Mouse (Mus musculus): ENCODE results near the gene Rtf2.

The Rtf2 gene

GRCm38 (mm10) chr2:172441176-172441575 is 820 bp downstream of the Rtf2 start:
- DNase-seq: no peak

GRCm38 (mm10) chr2:172445617-172446016 is 5.3 kb downstream of the Rtf2 start:
- no peak for DNase-seq

- peak in 1 of 2 experiments; percentile 41 for DNase-seq
Measured at GRCm38 (mm10) chr2:172447317-172447716, 7.0 kb downstream of the Rtf2 start.

GRCm38 (mm10) chr2:172448329-172448728 is 8.0 kb downstream of the Rtf2 start:
- no peak for DNase-seq

GRCm38 (mm10) chr2:172450640-172451039 is 10.3 kb downstream of the Rtf2 start:
- no peak for DNase-seq

DNA sequence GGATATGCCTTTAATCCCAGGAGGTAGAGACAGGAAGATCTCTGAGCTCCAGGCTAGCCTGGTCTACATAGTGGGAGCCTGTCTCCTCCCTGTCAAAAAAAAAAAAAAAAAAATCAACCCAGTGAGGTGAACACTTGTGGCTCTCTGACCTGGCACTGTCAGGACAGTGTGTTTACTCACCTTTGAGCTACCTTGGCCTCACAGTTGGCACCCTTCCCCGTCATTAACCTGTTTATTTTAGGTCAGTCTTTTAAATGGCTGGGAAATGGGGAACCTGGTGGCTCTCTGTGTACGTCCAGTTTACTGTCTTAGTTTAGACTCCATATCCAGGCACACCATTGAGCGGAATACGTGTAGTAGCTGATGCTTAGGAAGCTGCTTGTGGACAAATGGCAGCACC is 11.7 kb downstream of the Rtf2 start:
- DNase-seq: no peak

DNA sequence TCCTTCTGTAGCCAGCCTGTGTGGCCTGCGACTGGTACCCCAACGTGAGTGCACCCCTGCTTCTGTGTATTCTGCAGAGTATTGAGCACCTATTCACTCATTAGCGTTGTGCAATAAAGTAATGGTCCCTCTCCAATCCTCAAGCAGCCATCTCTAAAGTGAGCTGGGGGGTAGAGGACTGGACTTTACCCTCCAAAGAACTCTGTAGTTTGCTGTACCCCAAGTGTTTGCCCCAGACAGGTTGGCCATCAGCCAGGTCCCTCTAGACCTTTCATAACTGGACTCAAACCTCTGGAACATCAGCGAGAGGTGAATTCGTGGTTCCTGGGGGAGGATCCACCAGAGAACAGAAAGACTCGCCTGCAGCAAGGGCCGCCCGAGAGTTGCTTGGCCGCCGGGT is 12.1 kb downstream of the Rtf2 start:
- DNase-seq: no peak

GRCm38 (mm10) chr2:172458496-172458895 is 18.1 kb downstream of the Rtf2 start, which contains the start of gene Gcnt7:
Gcnt7 (minus strand) TSS chr2:172458596.
- no peak for DNase-seq

DNA sequence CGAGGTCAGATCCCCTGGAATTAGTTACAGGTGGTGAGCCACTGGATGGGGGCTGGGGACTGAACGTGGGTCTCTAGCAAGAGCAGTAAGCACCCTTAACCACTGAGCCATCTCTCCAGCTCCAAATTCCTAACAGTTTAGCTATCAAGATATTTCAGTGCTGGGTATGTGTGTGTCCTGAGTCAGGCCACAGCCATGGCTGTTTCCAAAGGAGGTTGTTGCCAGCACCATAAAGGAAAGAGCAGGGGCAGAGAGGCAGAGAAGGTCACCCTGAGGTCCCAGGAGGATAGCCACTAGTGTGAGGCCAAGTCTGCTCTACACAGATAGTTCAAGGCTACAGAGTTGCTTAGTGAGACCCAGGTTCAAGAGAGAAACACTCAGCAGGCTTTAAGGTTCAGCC is 20.3 kb downstream of the Rtf2 start:
- DNase-seq: no peak

GRCm38 (mm10) chr2:172462813-172463212 is 22.5 kb downstream of the Rtf2 start:
- no peak for DNase-seq

GRCm38 (mm10) chr2:172466427-172467132 is 26.2 kb downstream of the Rtf2 start:
- DNase-seq: no peak

DNA sequence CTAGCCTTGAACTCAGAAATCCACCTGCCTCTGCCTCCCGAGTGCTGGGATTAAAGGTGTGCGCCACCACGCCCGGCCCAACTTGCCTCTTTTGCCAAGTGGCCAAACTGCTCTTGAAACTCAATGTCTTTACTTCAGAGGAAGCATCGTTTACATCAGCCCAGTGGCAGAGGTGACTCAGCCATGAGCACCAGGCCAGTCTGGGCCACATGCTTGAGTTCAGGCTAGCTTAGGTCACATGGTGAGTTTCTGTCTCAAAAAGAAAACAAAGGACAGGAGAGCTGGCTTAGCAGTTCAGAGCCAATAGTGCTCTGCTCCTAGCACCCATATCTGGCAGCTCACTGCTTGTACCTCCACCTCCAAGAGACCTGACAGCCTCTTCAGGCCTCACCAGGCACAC is 26.9 kb downstream of the Rtf2 start:
- DNase-seq: no peak

DNA sequence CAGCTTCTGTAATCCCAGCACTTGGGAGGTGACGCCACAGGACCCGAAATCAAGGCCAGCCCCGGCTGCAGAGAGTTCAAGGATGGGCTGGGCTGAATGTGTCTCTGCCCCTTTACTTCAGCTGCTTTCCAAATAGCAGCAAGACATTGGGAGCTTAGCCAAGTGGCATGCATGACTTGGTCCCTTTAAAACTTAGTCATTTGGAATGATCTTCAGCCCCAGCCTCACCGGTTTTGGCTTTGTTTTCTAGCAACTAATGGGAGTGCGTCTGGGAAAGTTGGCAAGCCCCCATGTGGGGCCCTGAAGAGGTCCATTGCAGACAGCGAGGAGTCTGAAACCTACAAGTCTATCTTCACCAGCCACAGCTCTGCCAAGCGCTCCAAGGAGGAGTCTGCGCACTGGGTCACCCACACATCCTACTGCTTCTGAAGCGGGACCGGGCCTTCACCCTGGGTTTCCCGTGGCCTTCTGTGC is 28.0 kb downstream of the Rtf2 start:
- peak; percentile 92 to 94 for DNase-seq

DNA sequence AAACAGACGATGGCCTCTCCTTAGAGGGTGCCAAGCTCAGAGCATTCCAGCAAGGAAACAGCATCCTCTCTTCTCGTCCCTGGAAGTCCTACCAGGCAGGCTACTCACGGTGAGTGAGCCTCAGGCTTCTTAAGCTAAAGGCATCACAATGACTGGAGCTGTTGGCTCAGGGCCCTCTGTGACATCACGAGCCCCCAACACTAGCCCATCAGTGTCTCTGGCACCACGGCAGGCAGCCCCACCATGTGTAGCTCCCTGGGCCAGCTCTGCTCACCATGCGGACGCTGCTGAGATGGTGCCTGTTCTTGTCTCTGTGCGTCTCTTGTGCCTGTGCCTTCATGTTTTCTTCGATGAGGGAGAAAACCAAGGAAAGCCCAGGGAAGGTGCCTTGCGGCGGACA is 32.0 kb downstream of the Rtf2 start, which contains the start of gene Fam209:
Gene Fam209 (plus strand): TSS at position 203 of the 400 bp plus-strand sequence.
- DNase-seq: peak; percentile 32 to 46

DNA sequence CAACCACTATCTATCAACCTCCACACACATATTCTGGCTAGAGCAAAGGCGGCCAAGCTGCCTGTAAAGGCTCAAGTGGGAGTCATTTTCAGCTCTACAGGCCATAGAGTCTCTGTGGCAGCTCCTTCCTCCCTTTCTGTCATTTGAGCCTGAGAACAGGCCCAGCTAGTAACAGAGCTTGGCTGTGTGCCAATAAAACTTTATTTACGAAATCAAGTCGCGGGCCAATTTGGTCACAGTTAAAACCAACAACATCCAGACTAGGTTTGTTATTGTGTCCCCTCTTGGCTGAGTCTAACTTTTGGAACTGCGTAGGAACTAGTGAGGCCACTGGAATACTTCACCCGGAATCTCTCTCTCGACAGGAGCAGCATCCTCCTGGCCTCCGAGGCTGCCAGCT is 33.2 kb downstream of the Rtf2 start:
- no peak for DNase-seq

- peak; percentile 46 to 57 for DNase-seq
Measured at GRCm38 (mm10) chr2:172474970-172475369, 34.6 kb downstream of the Rtf2 start.

- no peak for DNase-seq
Measured at GRCm38 (mm10) chr2:172476707-172477260, 36.4 kb downstream of the Rtf2 start.

DNA sequence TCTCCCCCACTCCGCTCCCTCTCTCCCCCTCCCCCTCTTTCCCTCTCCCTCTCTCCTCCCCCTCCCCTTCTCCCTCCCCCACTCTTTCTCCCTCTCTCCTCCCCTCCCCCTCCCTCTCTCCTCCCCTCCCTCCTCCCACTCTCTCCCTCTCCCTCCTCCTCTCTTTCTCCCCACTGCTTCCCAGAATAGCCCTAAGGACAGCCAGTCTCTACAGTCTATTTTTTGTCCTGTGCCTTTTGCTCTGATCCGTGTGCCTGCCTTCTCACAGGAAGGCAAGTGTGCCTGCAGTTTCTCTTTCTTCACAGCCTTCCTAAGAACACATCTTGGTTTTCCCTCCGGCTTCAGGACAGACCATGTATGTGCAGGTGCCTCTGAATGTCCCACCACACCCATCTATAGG is 37.0 kb downstream of the Rtf2 start:
- no peak for DNase-seq

GRCm38 (mm10) chr2:172477860-172478259 is 37.5 kb downstream of the Rtf2 start:
- peak; percentile 71 to 80 for DNase-seq

DNA sequence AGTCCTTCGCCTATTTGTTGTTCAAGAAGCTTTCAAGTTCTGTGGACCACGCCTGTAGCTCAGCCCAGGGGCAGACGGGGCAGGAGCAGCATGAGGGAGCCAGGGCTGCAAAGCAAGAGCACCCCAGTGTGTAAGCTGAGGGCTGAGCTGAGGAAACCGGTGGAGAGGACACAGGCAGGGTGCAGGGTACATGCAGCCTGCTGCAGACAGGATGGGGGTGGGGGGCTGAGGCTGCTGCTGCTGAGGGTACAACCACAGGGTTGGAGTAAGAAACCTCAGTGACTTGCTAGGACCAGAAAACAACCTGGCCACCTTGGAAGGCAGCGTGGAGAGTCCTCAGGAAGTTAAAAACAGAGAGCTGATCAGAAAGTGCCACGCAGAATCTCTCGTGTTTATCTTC is 39.9 kb downstream of the Rtf2 start:
- DNase-seq: no peak

- DNase-seq: no peak
Measured at GRCm38 (mm10) chr2:172481654-172482385, 41.5 kb downstream of the Rtf2 start.

- peak; percentile 72 to 83 for DNase-seq
Measured at GRCm38 (mm10) chr2:172483766-172484413, 43.5 kb downstream of the Rtf2 start.

DNA sequence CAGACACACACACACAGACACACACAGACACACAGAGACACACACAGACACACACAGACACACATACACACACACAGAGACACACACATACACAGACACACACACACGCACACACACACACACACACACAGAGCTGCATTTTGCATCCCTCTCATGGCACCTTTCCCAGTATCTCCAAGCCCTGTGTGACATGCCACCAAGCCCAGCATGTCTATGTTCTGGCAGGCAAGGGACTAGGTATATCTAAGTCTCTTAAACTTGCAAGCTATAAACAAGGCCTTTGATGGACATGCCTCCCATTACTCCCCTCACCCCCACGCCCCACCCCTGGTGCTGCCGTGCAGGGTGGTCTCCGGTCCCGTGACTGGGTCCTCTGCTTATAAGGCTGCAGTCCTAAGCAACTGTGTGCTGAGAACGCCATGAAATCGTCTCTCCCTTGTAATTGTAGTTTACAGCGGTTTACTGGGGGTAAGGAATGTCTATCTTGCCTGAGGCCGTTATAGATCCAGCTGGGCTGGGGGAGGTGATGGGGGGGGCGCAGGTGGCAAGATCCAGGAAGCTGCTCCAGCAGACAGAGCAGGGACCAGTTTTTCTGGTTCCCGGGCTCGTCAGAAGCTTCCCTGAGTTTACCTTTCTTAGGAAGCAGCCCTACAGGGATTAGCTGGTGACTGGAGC is 44.5 kb downstream of the Rtf2 start:
- no peak for DNase-seq

Measured in cerebellum, postnatal 10 days (tissue).